Mouse (Mus musculus) liver (tissue): ENCODE results near the gene Pxdc1.

Experiments used
- DNase-seq: peaks from one replicate; pipeline ENCODE4 v3.0.0-alpha.2; 2020; ENCODE audit warnings: mixed read lengths

Pxdc1 gene

GRCm38 (mm10) chr13:34653391-34653790 is at the start of gene Pxdc1:
Gene Pxdc1 (minus strand): TSS chr13:34653486.
- DNase-seq: peak; percentile 60

- no peak for DNase-seq
Observed at GRCm38 (mm10) chr13:34700630-34701029, 47.3 kb upstream of the Pxdc1 start.

GRCm38 (mm10) chr13:34700091-34700490 is 46.8 kb upstream of the Pxdc1 start:
- DNase-seq: no peak

GRCm38 (mm10) chr13:34696734-34697332 is 43.5 kb upstream of the Pxdc1 start:
- no peak for DNase-seq

GRCm38 (mm10) chr13:34693111-34693510 is 39.8 kb upstream of the Pxdc1 start:
- DNase-seq: no peak

GRCm38 (mm10) chr13:34691049-34691448 is 37.8 kb upstream of the Pxdc1 start:
- no peak for DNase-seq

GRCm38 (mm10) chr13:34685008-34685765 is 31.9 kb upstream of the Pxdc1 start:
- DNase-seq: no peak

GRCm38 (mm10) chr13:34683762-34684488 is 30.6 kb upstream of the Pxdc1 start:
- DNase-seq: no peak

- DNase-seq: no peak
Observed at GRCm38 (mm10) chr13:34683270-34683669, 30.0 kb upstream of the Pxdc1 start.

- no peak for DNase-seq
Observed at GRCm38 (mm10) chr13:34676507-34676906, 23.2 kb upstream of the Pxdc1 start.

GRCm38 (mm10) chr13:34675847-34676383 is 22.6 kb upstream of the Pxdc1 start:
- DNase-seq: no peak

GRCm38 (mm10) chr13:34673354-34673753 is 20.1 kb upstream of the Pxdc1 start:
- DNase-seq: no peak

GRCm38 (mm10) chr13:34669919-34670865 is 16.9 kb upstream of the Pxdc1 start:
- DNase-seq: no peak

GRCm38 (mm10) chr13:34667197-34667596 is 13.9 kb upstream of the Pxdc1 start:
- no peak for DNase-seq

GRCm38 (mm10) chr13:34665074-34665473 is 11.8 kb upstream of the Pxdc1 start:
- no peak for DNase-seq

GRCm38 (mm10) chr13:34663762-34664161 is 10.5 kb upstream of the Pxdc1 start:
- DNase-seq: no peak

- DNase-seq: no peak
Observed at GRCm38 (mm10) chr13:34659507-34659906, 6.2 kb upstream of the Pxdc1 start.

GRCm38 (mm10) chr13:34656351-34656750 is 3.1 kb upstream of the Pxdc1 start:
- no peak for DNase-seq

GRCm38 (mm10) chr13:34652353-34653241 is 689 bp downstream of the Pxdc1 start:
- DNase-seq: peak; percentile 68

- DNase-seq: peak; percentile 12
Observed at GRCm38 (mm10) chr13:34652016-34652352, 1.3 kb downstream of the Pxdc1 start.

- peak; percentile 23 for DNase-seq
Observed at GRCm38 (mm10) chr13:34651474-34651991, 1.8 kb downstream of the Pxdc1 start.
